Comparison of ENCODE assay signal across 8 mouse cellular contexts in the genomic region with DNA sequence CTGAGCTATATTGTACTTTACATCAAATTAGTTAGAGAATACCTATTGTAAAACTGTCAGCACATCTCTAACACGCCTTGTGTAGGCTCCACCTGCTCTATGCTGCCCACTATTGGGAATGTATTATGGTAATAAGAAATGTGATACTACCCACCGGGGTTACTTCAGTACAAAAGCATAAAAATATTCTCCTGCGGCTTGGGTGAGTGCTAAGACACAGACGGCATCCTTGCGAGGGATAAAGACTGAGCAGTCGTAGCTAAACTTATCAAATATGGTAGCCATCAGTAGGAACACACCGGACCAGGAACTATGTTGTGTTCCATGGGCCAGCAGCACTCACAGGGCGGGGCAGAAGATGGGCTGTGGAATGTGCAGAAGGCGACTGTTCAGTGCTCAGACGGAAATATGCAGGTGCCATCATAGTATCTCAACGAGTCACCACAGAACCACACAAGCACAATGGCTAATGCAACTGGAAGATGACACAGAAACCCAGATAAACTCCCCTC. TPM values are rescaled to one million over a fixed set of nuclear protein-coding genes. Genes with fewer than 3 reads are reported as not detected.
DNase-seq lines count a peak whose midpoint lies in the region; ATAC-seq and TF ChIP-seq lines count a peak whose summit lies in the region.

No protein-coding gene starts in this region.

- H3K9me3 ChIP-seq in intestine, embryonic 15.5 days: no peaks in the 10 kb centered on the region
- H3K9me3 ChIP-seq in limb, embryonic 14.5 days (ENCODE audit: control insufficient read depth, low read length): no peaks in the 10 kb centered on the region
- H3K9me3 ChIP-seq in midbrain, embryonic 15.5 days: no peaks in the 10 kb centered on the region
- no peaks in the 10 kb centered on the region for H3K9me3 ChIP-seq in stomach, postnatal 0 days (ENCODE audit: control insufficient read depth, low read length)

- peak; percentile 69 for TF ChIP-seq CTCF in stomach, postnatal 0 days (IDR thresholded peaks at IDR 0.05; ENCODE audit: low read depth)

- peaks cover 8% of the 10 kb centered on the region; the same call in 1 of the 2 replicates for H3K36me3 ChIP-seq in intestine, embryonic 15.5 days
- H3K36me3 ChIP-seq in limb, embryonic 14.5 days (ENCODE audit: control insufficient read depth, insufficient read depth, low read length): peaks cover 29% of the 10 kb centered on the region
- H3K36me3 ChIP-seq in midbrain, embryonic 15.5 days (replicated peaks): 0 out of 2 replicates have a peak, but pooled peaks cover under 1% of the 10 kb centered on the region
- H3K36me3 ChIP-seq in stomach, postnatal 0 days (ENCODE audit: control insufficient read depth, insufficient read depth, low read length): no peaks in the 10 kb centered on the region; the same call in 1 of the 2 replicates

- peak overlapping the region; percentile 84 for H3K4me3 ChIP-seq in intestine, embryonic 15.5 days (replicated peaks)
- H3K4me3 ChIP-seq in limb, embryonic 14.5 days (replicated peaks; ENCODE audit: low read length): peak overlapping the region; percentile 92
- peak overlapping the region; percentile 68 for H3K4me3 ChIP-seq in midbrain, embryonic 15.5 days
- peak overlapping the region; percentile 93 for H3K4me3 ChIP-seq in stomach, postnatal 0 days (ENCODE audit: low read depth, low read length)

- 0 out of 2 replicates have a peak overlapping the region, but pooled peaks have one; percentile 97 for H3K9ac ChIP-seq in intestine, embryonic 15.5 days
- H3K9ac ChIP-seq in limb, embryonic 14.5 days (ENCODE audit: low read depth, low read length, severe bottlenecking): peak overlapping the region; percentile 99
- H3K9ac ChIP-seq in midbrain, embryonic 15.5 days: peak overlapping the region; percentile 79
- peak overlapping the region; percentile 48 for H3K9ac ChIP-seq in stomach, postnatal 0 days (ENCODE audit: low read length)

- H3K27ac ChIP-seq in intestine, embryonic 15.5 days: no peak overlapping the region; the same call in 1 of the 2 replicates
- peak overlapping the region; percentile 100; the same call in 1 of the 2 replicates for H3K27ac ChIP-seq in limb, embryonic 14.5 days (replicated peaks; ENCODE audit: low read depth, low read length)
- H3K27ac ChIP-seq in midbrain, embryonic 15.5 days: peak overlapping the region; percentile 100
- peak overlapping the region; percentile 58; the same call in 1 of the 2 replicates for H3K27ac ChIP-seq in stomach, postnatal 0 days (replicated peaks)

- peak; percentile 24 for DNase-seq in ovary, postnatal 36 days (ENCODE audit: low spot score)
- no peak for DNase-seq in ovary, postnatal 14 days (ENCODE audit: low spot score)
- peak; percentile 73 to 79 for DNase-seq in cerebellum, postnatal 10 days
- DNase-seq in gastrocnemius, postnatal 10 days: peak; percentile 17
- DNase-seq in limb, embryonic 14.5 days (ENCODE audit: low spot score): peak; percentile 68
- peak; percentile 47 for DNase-seq in stomach, postnatal 0 days (ENCODE audit: low spot score)

- H3K4me1 ChIP-seq in intestine, embryonic 15.5 days (replicated peaks): peaks cover 13% of the 10 kb centered on the region
- peaks cover 19% of the 10 kb centered on the region for H3K4me1 ChIP-seq in limb, embryonic 14.5 days (ENCODE audit: control insufficient read depth, insufficient read depth, low read length)
- H3K4me1 ChIP-seq in midbrain, embryonic 15.5 days: peaks cover 31% of the 10 kb centered on the region
- no peaks in the 10 kb centered on the region for H3K4me1 ChIP-seq in stomach, postnatal 0 days (replicated peaks; ENCODE audit: control insufficient read depth, insufficient read depth)

- TF ChIP-seq EP300 in stomach, postnatal 0 days (optimal IDR thresholded peaks at IDR 0.05): no peak

- ATAC-seq in intestine, embryonic 15.5 days: no peak
- ATAC-seq in limb, embryonic 14.5 days (ENCODE audit: low FRiP score, low read depth): no peak
- no peak for ATAC-seq in midbrain, embryonic 15.5 days (replicated peaks)
- ATAC-seq in stomach, postnatal 0 days (ENCODE audit: low FRiP score, low TSS enrichment): no peak

- peak overlapping the region; percentile 82 for H3K4me2 ChIP-seq in intestine, embryonic 15.5 days (replicated peaks)
- peak overlapping the region; percentile 82 for H3K4me2 ChIP-seq in limb, embryonic 14.5 days (replicated peaks; ENCODE audit: low read depth, low read length, severe bottlenecking)
- peak overlapping the region; percentile 87 for H3K4me2 ChIP-seq in midbrain, embryonic 15.5 days
- peak overlapping the region; percentile 63 for H3K4me2 ChIP-seq in stomach, postnatal 0 days (replicated peaks; ENCODE audit: low read depth)

- H3K27me3 ChIP-seq in intestine, embryonic 15.5 days (replicated peaks): no peaks in the 10 kb centered on the region
- H3K27me3 ChIP-seq in limb, embryonic 14.5 days (ENCODE audit: control insufficient read depth, insufficient read depth, low read length): no peaks in the 10 kb centered on the region
- no peaks in the 10 kb centered on the region for H3K27me3 ChIP-seq in midbrain, embryonic 15.5 days (replicated peaks)
- H3K27me3 ChIP-seq in stomach, postnatal 0 days (ENCODE audit: control insufficient read depth, insufficient read depth, low read length): no peaks in the 10 kb centered on the region

- 4% methylated on average over 11 of the region's 11 CpGs for WGBS in intestine, embryonic 15.5 days
- WGBS in limb, embryonic 14.5 days: 6% methylated on average over 11 of the region's 11 CpGs
- 2% methylated on average over 11 of the region's 11 CpGs for WGBS in midbrain, embryonic 15.5 days
- 3% methylated on average over 11 of the region's 11 CpGs for WGBS in stomach, postnatal 0 days

- no peak for TF ChIP-seq POLR2A in limb, embryonic 14.5 days (IDR thresholded peaks at IDR 0.05; ENCODE audit: borderline replicate concordance, extremely low read depth, insufficient read depth, insufficient read length)

RNA-seq across cellular contexts. Expression of gene Arid2, which starts 3.3 kb away (rescaled TPM):
- total RNA-seq in gastrocnemius, postnatal 10 days (2021): 10 to 100 TPM; 26.6 to 30.9 TPM
- polyA plus RNA-seq in intestine, embryonic 15.5 days (2015; fragmentation: Nextera tagmentation; extraction: Ambion mirVana): 16.0 and 16.8 TPM in 2 replicates
- 30.9 and 35.9 TPM in 2 replicates for polyA plus RNA-seq in limb, embryonic 14.5 days (2012; rRNA removed)
- 28.7 and 32.7 TPM in 2 replicates for polyA plus RNA-seq in limb, embryonic 14.5 days (2014; fragmentation: Nextera tagmentation; extraction: Ambion mirVana)
- 21.1 and 22.9 TPM in 2 replicates for polyA plus RNA-seq in midbrain, embryonic 15.5 days (2015; fragmentation: Nextera tagmentation; extraction: Ambion mirVana)
- 7.3 and 8.3 TPM in 2 replicates for polyA plus RNA-seq in stomach, postnatal 0 days (2015; fragmentation: Nextera tagmentation; extraction: Ambion mirVana)

Comparison
In these comparisons a context has a peak if more than half of its experiments do, and no peak if none do; other contexts are left out.
1. H3K9ac ChIP-seq: peak in every context shown above with its lines; median percentile 99 in limb, embryonic 14.5 days; 97 in intestine, embryonic 15.5 days; 79 in midbrain, embryonic 15.5 days; 48 in stomach, postnatal 0 days.